Mouse (Mus musculus) limb, embryonic 11.5 days (tissue): ENCODE results near the gene Gstp2. TPM values are rescaled to one million over a fixed set of nuclear protein-coding genes. Genes with fewer than 3 reads are reported as not detected.

Experiments
- ATAC-seq: fragments of 200-750 bp; cut with Nextera tagmentation; 2 replicates; pipeline ENCODE4 v1.8.0; 2017; ENCODE audit warnings: low read depth; ENCODE audit not compliant: insufficient number of reproducible peaks, low FRiP score, low TSS enrichment
- DNase-seq: peaks from one replicate; pipeline ENCODE4 v3.0.0-alpha.2; 2015; ENCODE audit warnings: low spot score
- H3K27ac ChIP-seq: fragments of 300-500 bp; sonication (generic); replicated peaks from 2 replicates; pipeline ENCODE4 v1.5.1; 2014; ENCODE audit warnings: low read depth, mild to moderate bottlenecking, low read length
- H3K27me3 ChIP-seq: fragments of 300-500 bp; sonication (generic); 2 replicates; pipeline ENCODE4 v1.6.1; 2014; ENCODE audit warnings: mild to moderate bottlenecking, low read length, mixed read lengths; ENCODE audit not compliant: control insufficient read depth, insufficient read depth
- H3K36me3 ChIP-seq: fragments of 300-500 bp; sonication (generic); 2 replicates; pipeline ENCODE4 v1.6.1; 2014; ENCODE audit warnings: mild to moderate bottlenecking, low read length, moderate library complexity, mixed read lengths; ENCODE audit not compliant: control insufficient read depth, insufficient read depth
- H3K4me1 ChIP-seq: fragments of 300-500 bp; sonication (generic); 2 replicates; pipeline ENCODE4 v1.6.1; 2014; ENCODE audit warnings: low read length, mixed read lengths; ENCODE audit not compliant: control insufficient read depth, insufficient read depth
- H3K4me2 ChIP-seq: fragments of 300-500 bp; sonication (generic); 2 replicates; pipeline ENCODE4 v1.6.1; 2014; ENCODE audit warnings: low read depth, mild to moderate bottlenecking, moderate library complexity; ENCODE audit not compliant: severe bottlenecking
- H3K4me3 ChIP-seq: fragments of 300-500 bp; sonication (generic); 2 replicates; pipeline ENCODE4 v1.5.1; 2014; ENCODE audit warnings: low read depth, low read length
- H3K9ac ChIP-seq: fragments of 300-500 bp; sonication (generic); 2 replicates; pipeline ENCODE4 v1.6.1; 2014; ENCODE audit warnings: mild to moderate bottlenecking, low read length
- H3K9me3 ChIP-seq: fragments of 300-500 bp; sonication (generic); 2 replicates; pipeline ENCODE4 v1.6.1; 2016; ENCODE audit warnings: low read length; ENCODE audit not compliant: control insufficient read depth
- WGBS: fragments of 180-500 bp; shearing (Covaris S2); extraction: QIAGEN DNeasy Blood & Tissue Kit; methylation state at CpG from one replicate; pipeline ENCODE4 v1.1.7; 2014; 5-methylcytosine and 5-hydroxymethylcytosine counted together
- polyA plus RNA-seq: library from polyadenylated mRNA; unstranded; fragments of >200 nt; fragmentation: Nextera tagmentation; extraction: Ambion mirVana; gene quantifications from 2 replicates; pipeline ENCODE4 v1.2.1, GENCODE M21; 2014

The Gstp2 gene
- polyA plus RNA-seq, 1 experiment from 2014 or later, result 1.1 TPM

GRCm38 (mm10) chr19:4080511-4081009 is 34.7 kb upstream of the Gstp2 start:
- H3K4me2 ChIP-seq, result no peak overlapping the region
- H3K4me1 ChIP-seq, result no peaks in the 10 kb centered on the region
- 66% methylated on average over 8 of the region's 8 CpGs for WGBS
- H3K4me3 ChIP-seq, result no peak overlapping the region
- no peak overlapping the region for H3K9ac ChIP-seq
- H3K27ac ChIP-seq, result no peak overlapping the region
- H3K36me3 ChIP-seq, result no peaks in the 10 kb centered on the region
- peaks cover 3% of the 10 kb centered on the region; the same call in 1 of the 2 replicates for H3K27me3 ChIP-seq
- ATAC-seq (no peak), DNase-seq (no peak)
- H3K9me3 ChIP-seq, result no peaks in the 10 kb centered on the region

- Histone ChIP-seq H3K9me3 (no peaks in the 10 kb centered on the region), H3K4me2 (no peak overlapping the region), H3K4me3 (no peak overlapping the region), H3K27ac (no peak overlapping the region), H3K4me1 (no peaks in the 10 kb centered on the region), H3K27me3 (peaks cover 3% of the 10 kb centered on the region; the same call in 1 of the 2 replicates), H3K9ac (no peak overlapping the region), H3K36me3 (no peaks in the 10 kb centered on the region)
- DNase-seq (no peak), ATAC-seq (no peak)
- 84% methylated on average over 1 of the region's 1 CpGs for WGBS
Measured at GRCm38 (mm10) chr19:4079594-4079993, 33.8 kb upstream of the Gstp2 start.

DNA sequence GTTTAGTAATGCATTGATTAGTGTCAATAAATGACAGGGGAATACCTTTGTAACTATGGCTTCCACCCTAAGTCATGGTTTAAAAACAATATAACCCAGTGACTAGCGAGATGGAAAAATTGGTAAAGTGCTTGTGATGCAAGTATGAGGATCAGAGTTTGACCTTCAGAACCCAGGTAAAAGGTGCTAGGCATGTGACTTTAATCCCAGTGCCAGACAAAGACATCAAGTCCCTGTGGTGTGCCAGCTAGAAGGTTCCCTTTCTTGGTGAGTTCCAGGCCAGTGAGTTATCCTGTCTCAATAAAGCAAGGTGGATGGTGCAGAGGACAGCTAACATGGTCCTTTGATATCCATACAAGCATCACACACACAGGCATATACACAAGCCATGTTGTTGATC is 29.7 kb upstream of the Gstp2 start:
- H3K9ac ChIP-seq, result no peak overlapping the region
- no peak for DNase-seq
- no peaks in the 10 kb centered on the region for H3K36me3 ChIP-seq
- no peaks in the 10 kb centered on the region; the same call in 1 of the 2 replicates for H3K4me1 ChIP-seq
- no peaks in the 10 kb centered on the region for H3K9me3 ChIP-seq
- no peak overlapping the region for H3K4me3 ChIP-seq
- no peak overlapping the region for H3K4me2 ChIP-seq
- H3K27me3 ChIP-seq, result no peaks in the 10 kb centered on the region
- no peak overlapping the region for H3K27ac ChIP-seq
- 88% methylated on average over 1 of the region's 1 CpGs for WGBS
- no peak for ATAC-seq

DNA sequence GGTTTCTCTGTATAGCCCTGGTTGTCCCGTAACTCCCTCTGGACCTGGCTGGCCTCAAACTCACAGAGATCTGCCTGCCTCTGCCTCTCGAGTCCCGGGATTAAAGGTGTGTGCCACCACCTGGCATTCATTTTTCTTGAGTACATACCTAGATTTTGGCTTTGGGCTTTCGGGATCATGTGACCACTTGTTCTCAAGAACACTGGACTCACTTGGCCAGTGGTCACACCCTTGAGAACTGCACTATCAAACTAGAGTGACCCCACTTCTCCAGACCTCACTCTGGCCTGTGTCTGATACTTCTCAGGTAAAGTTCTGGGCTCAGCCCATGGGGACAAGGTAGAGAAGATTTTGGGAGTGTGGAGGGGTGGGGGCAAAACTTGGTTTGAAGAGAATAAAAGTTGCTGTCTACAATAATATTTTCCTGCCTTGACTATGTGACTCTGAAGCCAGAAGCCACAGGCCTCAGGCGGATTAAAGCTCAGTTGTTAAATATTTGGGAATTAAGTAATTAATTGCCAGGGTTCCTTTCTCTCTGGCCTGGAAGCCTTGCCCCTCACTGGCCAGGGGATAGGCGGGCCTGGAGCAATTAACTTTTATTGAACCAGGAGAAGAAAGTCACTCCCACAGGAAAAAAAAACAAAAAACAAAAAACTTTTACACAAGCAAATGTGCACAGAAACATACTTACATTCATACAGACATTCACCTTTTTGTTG is 27.0 kb upstream of the Gstp2 start:
- no peaks in the 10 kb centered on the region for H3K9me3 ChIP-seq
- H3K27ac ChIP-seq, result no peak overlapping the region
- H3K4me3 ChIP-seq, result no peak overlapping the region
- H3K4me1 ChIP-seq, result no peaks in the 10 kb centered on the region; the same call in 1 of the 2 replicates
- WGBS, result 64% methylated on average over 6 of the region's 6 CpGs
- no peak overlapping the region for H3K9ac ChIP-seq
- DNase-seq (no peak), ATAC-seq (no peak)
- H3K36me3 ChIP-seq, result no peaks in the 10 kb centered on the region
- H3K4me2 ChIP-seq, result no peak overlapping the region
- H3K27me3 ChIP-seq, result no peaks in the 10 kb centered on the region

DNA sequence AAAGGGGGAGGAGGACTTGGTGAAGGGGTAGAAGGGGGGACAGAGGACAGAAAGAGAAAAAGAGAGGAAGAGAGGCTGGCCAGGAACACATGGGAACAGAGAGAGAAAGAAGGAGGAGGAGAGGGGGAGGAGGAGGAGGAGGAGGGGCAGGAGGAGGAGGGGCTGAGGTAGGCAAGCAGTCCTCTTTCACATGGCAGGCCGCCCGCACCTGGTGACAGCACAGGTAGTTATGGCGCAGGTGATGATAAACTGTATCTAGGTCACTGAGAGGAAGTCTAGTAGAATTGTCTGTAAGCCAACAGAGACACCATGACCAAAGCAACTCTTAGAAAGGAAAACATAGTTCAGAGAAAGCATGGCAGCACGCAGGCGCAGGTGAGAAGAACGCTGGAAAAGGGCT is 25.6 kb upstream of the Gstp2 start:
- no peak overlapping the region for H3K4me2 ChIP-seq
- DNase-seq (no peak), ATAC-seq (no peak)
- no peaks in the 10 kb centered on the region for H3K9me3 ChIP-seq
- no peak overlapping the region for H3K4me3 ChIP-seq
- no peaks in the 10 kb centered on the region for H3K27me3 ChIP-seq
- H3K36me3 ChIP-seq, result no peaks in the 10 kb centered on the region
- no peak overlapping the region for H3K9ac ChIP-seq
- 92% methylated on average over 6 of the region's 6 CpGs for WGBS
- H3K4me1 ChIP-seq, result no peaks in the 10 kb centered on the region; the same call in 1 of the 2 replicates
- no peak overlapping the region for H3K27ac ChIP-seq

- WGBS, result 82% methylated on average over 8 of the region's 8 CpGs
- H3K9me3 ChIP-seq, result no peaks in the 10 kb centered on the region
- no peaks in the 10 kb centered on the region for H3K36me3 ChIP-seq
- no peak for DNase-seq
- no peaks in the 10 kb centered on the region; the same call in 1 of the 2 replicates for H3K4me1 ChIP-seq
- no peak overlapping the region for H3K27ac ChIP-seq
- no peak for ATAC-seq
- H3K4me2 ChIP-seq, result no peak overlapping the region
- no peak overlapping the region for H3K4me3 ChIP-seq
- no peaks in the 10 kb centered on the region for H3K27me3 ChIP-seq
- H3K9ac ChIP-seq, result no peak overlapping the region
Measured at GRCm38 (mm10) chr19:4070756-4071155, 24.9 kb upstream of the Gstp2 start.

GRCm38 (mm10) chr19:4070311-4070710 is 24.5 kb upstream of the Gstp2 start:
- Histone ChIP-seq H3K27ac (no peak overlapping the region), H3K4me3 (no peak overlapping the region), H3K9me3 (no peaks in the 10 kb centered on the region), H3K9ac (no peak overlapping the region), H3K4me2 (no peak overlapping the region), H3K27me3 (no peaks in the 10 kb centered on the region), H3K36me3 (no peaks in the 10 kb centered on the region), H3K4me1 (no peaks in the 10 kb centered on the region; the same call in 1 of the 2 replicates)
- DNase-seq, result no peak
- ATAC-seq, result no peak
- 80% methylated on average over 15 of the region's 15 CpGs for WGBS

GRCm38 (mm10) chr19:4068717-4069410 is 23.0 kb upstream of the Gstp2 start:
- H3K27ac ChIP-seq, result no peak overlapping the region
- 78% methylated on average over 15 of the region's 15 CpGs for whole genome bisulfite sequencing
- H3K9ac ChIP-seq, result no peak overlapping the region
- H3K4me3 ChIP-seq, result no peak overlapping the region
- H3K4me2 ChIP-seq, result no peak overlapping the region
- H3K9me3 ChIP-seq, result no peaks in the 10 kb centered on the region
- H3K36me3 ChIP-seq, result no peaks in the 10 kb centered on the region
- no peaks in the 10 kb centered on the region for H3K27me3 ChIP-seq
- ATAC-seq (no peak), DNase-seq (no peak)
- H3K4me1 ChIP-seq, result no peaks in the 10 kb centered on the region; the same call in 1 of the 2 replicates
